Mouse (Mus musculus): ENCODE results near the gene Gm2004. TPM values are rescaled to one million over a fixed set of nuclear protein-coding genes. Genes with fewer than 3 reads are reported as not detected.
"Not testable (repeated sequence)": the region's sequence is repeated elsewhere in the genome, so short reads cannot be mapped to it uniquely, and the experiment has no call there.

Gene Gm2004
- polyA plus RNA-seq (2015; fragmentation: Nextera tagmentation; extraction: Ambion mirVana): 3.2 TPM in 1 of 2 replicates, not detected in the other

DNA sequence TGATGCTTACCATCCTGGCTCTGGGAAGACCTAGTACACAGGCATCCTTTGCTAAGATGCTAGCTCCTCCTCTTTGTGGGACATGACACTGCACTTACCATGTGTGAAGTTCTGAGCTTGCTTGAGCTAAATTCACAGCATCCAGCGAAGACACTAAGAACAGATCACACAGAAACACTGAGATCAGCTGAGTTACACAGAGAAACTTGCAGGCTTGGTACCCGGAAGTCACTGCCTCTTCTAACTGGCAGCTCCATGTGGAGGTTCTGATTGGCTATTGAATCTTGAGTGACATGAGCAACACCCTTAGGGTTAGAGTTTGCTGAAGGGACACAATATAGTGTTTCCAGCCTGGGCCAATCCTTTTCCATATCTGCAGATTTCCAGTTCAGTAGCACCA is at the start of gene Gm2004:
Gene Gm2004, minus strand, starts transcription at position 101 of the 400 bp plus-strand sequence.
- not testable (repeated sequence) for ATAC-seq (ENCODE audit: low read depth); H3K36me3 ChIP-seq (ENCODE audit: control insufficient read depth, insufficient read depth, low read length); H3K27me3 ChIP-seq (ENCODE audit: control insufficient read depth, insufficient read depth, low read depth, low read length); H3K27ac ChIP-seq (ENCODE audit: low read length); H3K9ac ChIP-seq (ENCODE audit: low read length); H3K4me1 ChIP-seq (replicated peaks; ENCODE audit: control insufficient read depth, insufficient read depth, low read length); H3K9me3 ChIP-seq (ENCODE audit: control insufficient read depth, low read length); H3K4me3 ChIP-seq (ENCODE audit: low read length); H3K4me2 ChIP-seq (ENCODE audit: low read depth, low read length)
- no CpG with 5 or more reads among the region's 2 CpGs for WGBS

Other genes starting within 250 kb of the Gm2004 start
- gene Zfp966, start 218.7 kb downstream of the Gm2004 start, polyA plus RNA-seq (2015; fragmentation: Nextera tagmentation; extraction: Ambion mirVana): 3.5 and 3.7 TPM in 2 replicates
- 24.1 and 25.6 TPM in 2 replicates for gene Gm2026, start 184.5 kb downstream of the Gm2004 start, polyA plus RNA-seq (2015; fragmentation: Nextera tagmentation; extraction: Ambion mirVana)
- 5.8 and 10.5 TPM in 2 replicates for gene 2210418O10Rik, start 76.7 kb upstream of the Gm2004 start, polyA plus RNA-seq (2015; fragmentation: Nextera tagmentation; extraction: Ambion mirVana)
- gene Gm11009, start 169.7 kb upstream of the Gm2004 start, polyA plus RNA-seq (2015; fragmentation: Nextera tagmentation; extraction: Ambion mirVana): not detected in 2 replicates